Mouse (Mus musculus) lung, adult 2 months (tissue): ENCODE measurements around the gene Rassf10. TPM values are rescaled to one million over a fixed set of nuclear protein-coding genes. Genes with fewer than 3 reads are reported as not detected.

ENCODE experiments used
- DNase-seq: peaks from one replicate; pipeline ENCODE4 v3.0.0; 2022
- H3K4me1 ChIP-seq: fragments of 200-500 bp; 2 replicates; pipeline ENCODE4 v1.6.1; 2011; ENCODE audit warnings: low read length; ENCODE audit not compliant: control insufficient read depth, insufficient read depth
- H3K4me3 ChIP-seq: fragments of 200-500 bp; replicated peaks from 2 replicates; pipeline ENCODE3; 2011; ENCODE audit warnings: low read depth, mild to moderate bottlenecking, control low read depth, low read length; ENCODE audit errors: extremely low read depth
- CTCF ChIP-seq: fragments of 200-500 bp; IDR thresholded peaks from 2 replicates; pipeline ENCODE4 v1.5.1; 2011; ENCODE audit warnings: mild to moderate bottlenecking, low read length, control low read depth; ENCODE audit not compliant: insufficient read depth
- POLR2A ChIP-seq: fragments of 200-500 bp; IDR thresholded peaks from 2 replicates; pipeline ENCODE4 v1.6.1; 2011; ENCODE audit warnings: low read depth, mild to moderate bottlenecking, control low read depth, low read length, borderline replicate concordance; ENCODE audit errors: extremely low read depth
- WGBS: fragments of 180-500 bp; shearing (Covaris S2); methylation state at CpG from one replicate; pipeline ENCODE4 v1.1.7; 2018; 5-methylcytosine and 5-hydroxymethylcytosine counted together
- polyA plus RNA-seq: library from polyadenylated mRNA; depleted of rRNA; stranded (reverse); fragments of >200 nt; gene quantifications from 2 replicates; pipeline ENCODE4 v1.2.3, GENCODE M21; 2012

Gene Rassf10
- polyA plus RNA-seq, 1 experiment = 2.2 TPM

DNA sequence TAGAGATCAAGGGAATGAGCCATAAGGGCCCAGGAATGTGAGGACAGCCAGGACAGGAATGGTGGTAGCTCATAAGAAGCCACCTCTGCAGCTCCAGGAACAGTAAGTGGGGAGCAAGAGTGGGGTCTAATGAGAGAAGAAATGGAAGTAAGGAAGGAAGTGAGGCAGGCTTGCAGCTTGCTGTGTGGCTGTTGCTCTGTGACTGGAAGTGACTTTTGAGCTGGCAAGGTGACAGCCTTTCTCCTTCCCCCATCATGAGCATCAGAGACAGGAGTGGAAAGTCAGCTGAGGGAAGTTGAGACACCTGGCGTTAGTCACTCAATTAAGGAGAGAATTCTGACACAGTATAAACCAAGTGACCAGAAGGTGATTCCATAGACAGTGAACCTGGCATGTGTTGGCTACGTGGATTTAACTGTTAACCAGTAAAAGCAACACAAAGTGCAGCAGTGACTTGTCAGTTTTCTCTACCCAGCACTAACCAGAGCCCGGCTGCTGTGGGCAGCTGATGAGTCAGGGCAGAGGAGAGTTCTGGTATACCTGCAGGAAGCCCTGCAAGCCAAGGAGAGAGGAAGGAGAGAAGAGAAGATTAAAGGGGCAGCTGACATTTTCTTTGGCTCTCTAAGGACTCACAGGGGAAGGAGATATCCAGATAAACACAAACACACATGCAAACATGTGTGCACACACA lies 49.9 kb downstream of the Rassf10 start:
- 62% methylated on average over 3 of the region's 3 CpGs for WGBS
- Histone ChIP-seq H3K4me3 (no peak overlapping the region), H3K4me1 (no peaks in the 10 kb centered on the region)
- DNase-seq = no peak
- TF ChIP-seq POLR2A = no peak
- no peak for TF ChIP-seq CTCF

DNA sequence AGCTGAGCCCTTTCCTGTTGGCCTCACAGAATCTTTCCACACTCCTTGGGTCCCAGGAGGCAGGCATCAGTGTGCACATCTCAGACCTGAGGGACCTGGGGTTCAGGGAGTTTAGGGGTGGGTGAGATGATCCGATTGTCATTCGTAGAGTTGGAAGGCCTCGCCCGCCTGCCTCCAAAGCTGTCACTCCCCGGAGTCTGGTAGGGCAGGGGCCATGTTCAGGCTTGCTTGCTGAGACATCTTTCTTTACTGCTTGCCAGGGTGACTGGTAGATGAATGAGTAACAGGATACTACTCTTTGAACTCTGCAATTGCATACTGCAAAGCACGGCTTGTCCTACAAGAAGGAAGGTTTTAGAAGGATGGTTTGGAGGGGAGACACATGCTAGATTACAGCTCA lies 52.0 kb downstream of the Rassf10 start:
- no peak for DNase-seq
- 90% methylated on average over 6 of the region's 6 CpGs for WGBS
- Histone ChIP-seq H3K4me1 (no peaks in the 10 kb centered on the region), H3K4me3 (no peak overlapping the region)
- TF ChIP-seq POLR2A = no peak
- no peak for TF ChIP-seq CTCF
